In genomic region chr5:113650035-113650865, GRCm38 (mm10) we compare ENCODE assay signal across 8 mouse cellular contexts. TPM values are rescaled to one million over a fixed set of nuclear protein-coding genes. Genes with fewer than 3 reads are reported as not detected.
DNase-seq lines count a peak whose midpoint lies in the region; ATAC-seq and TF ChIP-seq lines count a peak whose summit lies in the region.

Gene Cmklr1 (minus strand): TSS chr5:113650426.

- no peak within 1 kb of the TSS for H3ac ChIP-seq in myocyte (ENCODE audit: control insufficient read depth, insufficient read length)

- ATAC-seq in liver, embryonic 12.5 days, result 0 out of 2 replicates have a peak, but pooled peaks have one; percentile 27

- H3K9me3 ChIP-seq in hindbrain, embryonic 10.5 days, result no peaks in the 10 kb centered on the region
- H3K9me3 ChIP-seq in liver, embryonic 12.5 days (replicated peaks), result no peaks in the 10 kb centered on the region

- DNase-seq in urinary bladder, adult 2 months (ENCODE audit: low spot score), result peak; percentile 22
- DNase-seq in urinary bladder, postnatal 25 days (ENCODE audit: low spot score), result no peak
- peak; percentile 69 for DNase-seq in gastrocnemius, adult 18-20 months (ENCODE audit: low spot score)
- DNase-seq in hindbrain, embryonic 10.5 days (ENCODE audit: low spot score), result peak; percentile 24
- DNase-seq in left cerebral cortex, adult 11 months (ENCODE audit: low spot score), result no peak
- DNase-seq in retina, embryonic 14.5 days (ENCODE audit: low spot score), result no peak

- H3K27ac ChIP-seq in hindbrain, embryonic 10.5 days, result peak within 1 kb of the TSS; percentile 47
- no peak within 1 kb of the TSS for H3K27ac ChIP-seq in liver, embryonic 12.5 days

- peaks cover 30% of the 10 kb centered on the region for H3K4me1 ChIP-seq in hindbrain, embryonic 10.5 days (replicated peaks)
- peaks cover 11% of the 10 kb centered on the region; the same call in 1 of the 2 replicates for H3K4me1 ChIP-seq in liver, embryonic 12.5 days

- peaks cover 41% of the 10 kb centered on the region for H3K27me3 ChIP-seq in hindbrain, embryonic 10.5 days (ENCODE audit: insufficient read depth, poor library complexity, severe bottlenecking)
- peaks cover 30% of the 10 kb centered on the region for H3K27me3 ChIP-seq in liver, embryonic 12.5 days (replicated peaks)
- no peaks in the 10 kb centered on the region for H3K27me3 ChIP-seq in myocyte (ENCODE audit: control insufficient read depth, insufficient read depth, insufficient read length)

- H3K4me3 ChIP-seq in hindbrain, embryonic 10.5 days, result peak within 1 kb of the TSS; percentile 40
- no peak within 1 kb of the TSS for H3K4me3 ChIP-seq in liver, embryonic 12.5 days
- H3K4me3 ChIP-seq in myocyte, result peak within 1 kb of the TSS; percentile 29

- H3K9ac ChIP-seq in liver, embryonic 12.5 days, result 0 out of 2 replicates have a peak within 1 kb of the TSS, but pooled peaks have one; percentile 12

- H3K36me3 ChIP-seq in hindbrain, embryonic 10.5 days, result no peaks in the 10 kb centered on the region
- H3K36me3 ChIP-seq in liver, embryonic 12.5 days, result no peaks in the 10 kb centered on the region
- H3K36me3 ChIP-seq in myocyte (ENCODE audit: control insufficient read depth, insufficient read depth), result no peaks in the 10 kb centered on the region

- H3K4me2 ChIP-seq in liver, embryonic 12.5 days, result peak within 1 kb of the TSS; percentile 40
- peak within 1 kb of the TSS; percentile 71 for H3K4me2 ChIP-seq in myocyte (ENCODE audit: low read depth)

- peak; percentile 11 for TF ChIP-seq POLR2A in myocyte (IDR thresholded peaks at IDR 0.05; ENCODE audit: insufficient read length, low read depth)

- 10% methylated on average over 30 of the region's 30 CpGs for WGBS in hindbrain, embryonic 10.5 days
- 6% methylated on average over 30 of the region's 30 CpGs for WGBS in liver, embryonic 12.5 days (ENCODE audit: insufficient replicate concordance)

- H3K79me2 ChIP-seq in myocyte (ENCODE audit: control insufficient read depth, insufficient read depth), result peaks cover 7% of the 10 kb centered on the region

TF ChIP-seq in myocyte, 11 proteins besides CTCF, POLR2A, EP300 and RAD21:
- TF ChIP-seq POLR2AphosphoS2 (IDR thresholded peaks at IDR 0.05; ENCODE audit: insufficient read length, low read depth) (no peak), MAX (IDR thresholded peaks at IDR 0.05; ENCODE audit: low read depth) (no peak), USF1 (IDR thresholded peaks at IDR 0.05; ENCODE audit: low read depth) (no peak), CEBPB (IDR thresholded peaks at IDR 0.05; ENCODE audit: insufficient read depth, poor library complexity, severe bottlenecking) (no peak), SRF (IDR thresholded peaks at IDR 0.05; ENCODE audit: control insufficient read depth, insufficient read length, low read depth) (no peak), TCF12 (IDR thresholded peaks at IDR 0.05; ENCODE audit: insufficient read depth, poor library complexity, severe bottlenecking) (no peak), REST (IDR thresholded peaks at IDR 0.05; ENCODE audit: insufficient read depth, insufficient read length) (no peak), MYOD1 (IDR thresholded peaks at IDR 0.05; ENCODE audit: control insufficient read depth in 1 of 3, insufficient read length in 2 of 3, low read depth in 2 of 3) (no peak), MYOG (IDR thresholded peaks at IDR 0.05; ENCODE audit: control insufficient read depth in 1 of 3, insufficient read depth in 1 of 3, insufficient read length in 2 of 3, low read depth in 2 of 3) (no peak), TCF3 (IDR thresholded peaks at IDR 0.05; ENCODE audit: insufficient read length, low read depth) (no peak), E2F4 (IDR thresholded peaks at IDR 0.05; ENCODE audit: insufficient read depth) (no peak)

RNA-seq across cellular contexts. Expression of gene Cmklr1, which starts in this region (rescaled TPM):
- polyA plus RNA-seq in urinary bladder, adult 2 months (2012; rRNA removed), result 10.0 and 12.2 TPM in 2 replicates
- total RNA-seq in gastrocnemius, adult 18-20 months (2021), result 10 to 100 TPM; 12.4 to 14.9 TPM
- polyA plus RNA-seq in hindbrain, embryonic 10.5 days (2016; fragmentation: Nextera tagmentation; extraction: Ambion mirVana), result 0.78 and 1.1 TPM in 2 replicates
- 1.7 and 1.9 TPM in 2 replicates for polyA plus RNA-seq in liver, embryonic 12.5 days (2016; fragmentation: Nextera tagmentation; extraction: Ambion mirVana)
- polyA plus RNA-seq in myocyte (2012; fragmentation: generic; extraction: Trizol), result 14.1 TPM

Comparison
In these comparisons a context has a peak if more than half of its experiments do, and no peak if none do; other contexts are left out.
1. DNase-seq: peak in urinary bladder, adult 2 months (single experiment), gastrocnemius, adult 18-20 months (single experiment) and hindbrain, embryonic 10.5 days (single experiment); none in urinary bladder, postnatal 25 days (single experiment), left cerebral cortex, adult 11 months (single experiment) and retina, embryonic 14.5 days (single experiment).